Mouse (Mus musculus) adipose tissue, adult 10 weeks (tissue): ENCODE data around the gene Saa2. TPM values are rescaled to one million over a fixed set of nuclear protein-coding genes. Genes with fewer than 3 reads are reported as not detected.

Experiments used
- polyA plus RNA-seq: library from polyadenylated mRNA; stranded (reverse); fragments of 350-450 nt; fragmentation: Illumina TruSeq; extraction: RNeasy Lipid Tissue Mini Kit (QIAGEN cat#74804); gene quantifications from one replicate; pipeline ENCODE4 v1.2.3, GENCODE M21; 2014; ENCODE audit warnings: low read depth, low replicate concordance

Saa2 gene
- not detected for polyA plus RNA-seq

DNA sequence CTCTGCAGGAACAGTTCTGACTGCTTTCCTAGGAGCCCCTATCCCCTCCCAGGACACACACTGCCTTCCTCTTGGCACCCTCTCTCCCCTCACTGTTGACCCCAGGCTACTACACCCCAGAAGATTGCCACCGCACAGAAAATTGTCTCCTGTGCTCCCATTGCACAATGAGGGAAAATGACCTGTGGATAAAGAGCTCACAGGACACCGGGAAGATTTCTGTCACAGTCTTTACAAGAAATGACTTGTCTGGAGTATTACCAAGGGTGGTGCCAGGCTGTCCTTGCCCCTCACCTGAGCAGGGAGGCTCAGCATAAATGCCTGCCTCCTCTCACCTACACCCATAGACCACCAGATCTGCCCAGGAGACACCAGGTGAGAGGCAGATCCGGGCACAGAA is at the start of gene Saa2:
Saa2 (plus strand) TSS at position 301 of the 400 bp plus-strand sequence.

DNA sequence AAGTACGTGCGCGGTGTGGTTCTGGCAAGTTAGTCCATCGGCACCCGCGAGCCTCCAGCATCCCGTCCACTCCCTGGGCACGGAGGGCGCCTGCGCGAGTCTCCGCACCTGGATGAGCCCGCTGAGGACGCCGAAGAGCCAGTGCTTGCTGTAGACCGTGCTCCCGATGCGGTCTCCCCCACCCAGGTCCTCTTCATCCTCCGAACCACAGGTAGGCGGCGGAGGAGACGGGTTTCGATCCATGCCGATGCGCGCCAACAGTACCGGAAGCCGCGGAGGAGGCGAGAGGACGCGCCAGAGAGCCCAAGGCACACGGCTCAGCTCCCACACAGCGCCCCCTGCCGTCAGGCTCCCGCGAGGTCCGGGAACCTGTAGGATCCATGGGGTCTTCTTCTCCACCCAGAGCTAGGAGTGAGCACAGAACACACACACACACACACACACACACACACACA is 41.2 kb upstream of the Saa2 start, which contains the start of gene Saal1:
Saal1 (minus strand) TSS at position 291 of the 455 bp plus-strand sequence.

DNA sequence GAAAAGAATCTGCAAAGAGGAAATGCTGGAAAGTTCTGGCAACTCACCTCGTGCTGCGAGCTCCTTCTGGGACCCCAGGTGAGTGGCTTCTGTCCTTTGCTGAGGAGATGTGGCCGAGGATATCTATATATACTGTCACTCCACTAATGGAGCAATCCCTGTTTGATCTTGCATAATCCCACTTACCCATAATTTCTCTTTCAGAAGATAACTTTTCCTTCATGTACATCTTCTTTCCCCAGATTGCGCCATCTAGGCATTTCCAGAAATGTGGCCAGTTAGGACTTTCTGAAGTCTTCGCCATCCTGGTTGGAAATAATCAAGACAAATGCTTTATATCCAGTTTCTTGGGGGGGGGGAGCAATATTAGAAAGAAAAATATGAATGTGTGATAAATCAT is 36.0 kb upstream of the Saa2 start, which contains the start of gene Saa3:
Saa3 (minus strand) TSS at position 101 of the 400 bp plus-strand sequence.

DNA sequence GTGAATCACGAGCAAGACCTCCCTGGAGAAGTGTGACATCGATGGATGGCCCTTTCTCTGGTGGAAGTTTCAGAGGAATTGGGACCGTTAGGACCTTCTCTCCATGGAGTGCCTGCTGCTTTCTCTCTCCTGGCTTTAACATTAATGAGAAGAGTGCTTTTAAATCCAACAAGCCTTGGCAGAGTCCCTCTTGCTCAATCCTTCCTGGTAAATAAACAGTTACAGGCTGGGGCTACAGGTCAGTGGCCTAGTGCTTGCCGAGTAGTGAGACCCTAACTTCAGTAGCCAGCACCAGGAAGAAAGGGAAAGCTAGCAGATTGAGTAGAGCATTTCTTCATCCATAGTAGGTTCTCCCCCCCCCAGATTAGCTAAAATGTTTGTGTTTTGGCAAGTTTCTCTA is 19.1 kb upstream of the Saa2 start, which contains the start of gene Saa4:
Saa4 (minus strand) TSS at position 146 of the 400 bp plus-strand sequence.

DNA sequence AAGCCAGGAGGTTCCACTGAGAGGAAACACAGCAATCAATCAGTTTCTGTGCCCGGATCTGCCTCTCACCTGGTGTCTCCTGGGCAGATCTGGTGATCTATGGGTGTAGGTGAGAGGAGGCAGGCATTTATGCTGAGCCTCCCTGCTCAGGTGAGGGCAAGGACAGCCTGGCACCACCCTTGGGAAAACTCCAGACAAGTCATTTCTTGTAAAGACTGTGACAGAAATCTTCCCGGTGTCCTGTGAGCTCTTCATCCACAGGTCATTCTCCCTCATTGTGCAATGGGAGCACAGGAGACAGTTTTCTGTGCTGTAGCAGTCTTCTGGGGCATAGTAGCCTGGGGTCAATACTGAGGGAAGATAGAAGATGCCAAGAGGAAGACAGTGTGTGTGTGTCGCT is 8.7 kb upstream of the Saa2 start, which contains the start of gene Saa1:
Saa1 (minus strand) TSS at position 101 of the 400 bp plus-strand sequence.

DNA sequence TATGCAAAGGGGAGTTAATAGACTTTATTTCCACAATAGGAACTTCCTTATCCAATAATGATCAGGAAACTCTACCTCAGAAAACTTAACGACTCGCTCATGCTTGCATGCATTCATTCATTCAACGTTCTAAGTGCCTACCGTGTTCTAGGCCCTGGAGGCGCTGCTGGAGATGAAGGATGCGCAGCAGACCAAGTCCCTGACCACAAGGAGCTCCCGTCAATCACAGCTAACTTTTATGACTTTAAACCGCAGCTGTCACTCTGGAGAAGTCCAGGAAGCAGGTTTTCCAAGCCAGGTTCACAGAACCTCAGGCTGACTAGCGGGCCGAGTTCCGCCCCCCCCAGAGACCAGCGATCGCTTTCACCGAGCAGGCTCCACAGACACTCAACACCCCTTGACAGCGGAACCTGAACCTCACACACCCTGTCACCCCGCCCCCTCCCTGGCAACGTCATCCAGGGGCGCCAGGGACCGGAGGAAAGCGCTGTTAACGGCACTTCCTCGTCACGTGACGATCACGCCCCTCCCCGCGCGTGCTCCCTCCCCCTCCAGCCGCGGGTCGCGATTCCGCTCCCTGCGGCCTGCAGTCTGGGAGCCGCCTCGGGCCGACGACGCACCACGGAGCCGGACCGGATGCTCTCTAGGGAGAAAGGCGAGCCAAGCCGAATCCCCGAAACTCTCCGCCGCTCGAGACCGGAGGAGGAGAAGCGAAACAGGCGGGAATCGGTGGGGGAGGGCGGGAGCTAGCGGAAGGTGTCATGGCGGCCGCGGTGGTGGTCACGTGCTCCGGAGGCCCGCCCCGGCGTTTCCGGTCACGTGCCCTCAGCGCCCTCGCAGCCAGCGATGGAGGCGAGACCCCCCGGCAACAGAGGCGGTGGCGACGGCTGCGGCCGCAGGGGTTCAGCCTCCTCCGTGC is 44.0 kb downstream of the Saa2 start, which contains the start of the genes Hps5 and Gtf2h1:
Hps5 (minus strand) TSS at position 778 of the 919 bp plus-strand sequence.
Gtf2h1 (plus strand) TSS at position 817 of the 919 bp plus-strand sequence.

Other genes with a start within 250 kb of the Saa2 start
- gene Sergef, start 112.0 kb upstream of the Saa2 start, polyA plus RNA-seq, result 6.6 TPM
- gene Tph1, start 79.3 kb upstream of the Saa2 start, polyA plus RNA-seq, result 0.60 TPM
- 6.0 TPM for gene Saal1, start 41.1 kb upstream of the Saa2 start, polyA plus RNA-seq
- gene Saa3, start 36.1 kb upstream of the Saa2 start, polyA plus RNA-seq, result 8.2 TPM
- not detected for gene Saa4, start 19.2 kb upstream of the Saa2 start, polyA plus RNA-seq
- 0.63 TPM for gene Saa1, start 8.8 kb upstream of the Saa2 start, polyA plus RNA-seq
- gene Hps5, start 44.3 kb downstream of the Saa2 start, polyA plus RNA-seq, result 26.3 TPM
- 25.4 TPM for gene Gtf2h1, start 44.3 kb downstream of the Saa2 start, polyA plus RNA-seq
- gene Ldha, start 89.7 kb downstream of the Saa2 start, polyA plus RNA-seq, result 398 TPM
- gene Ldhc, start 109.4 kb downstream of the Saa2 start, polyA plus RNA-seq, result 73.9 TPM
- 89.0 TPM for gene Tsg101, start 168.2 kb downstream of the Saa2 start, polyA plus RNA-seq
- 15.0 TPM for gene Uevld, start 206.7 kb downstream of the Saa2 start, polyA plus RNA-seq
- 45.0 TPM for gene Gm9999, start 231.8 kb downstream of the Saa2 start, polyA plus RNA-seq